Mouse (Mus musculus) heart, embryonic 16.5 days (tissue): ENCODE measurements around the gene Prmt8. TPM values are rescaled to one million over a fixed set of nuclear protein-coding genes. Genes with fewer than 3 reads are reported as not detected.

ENCODE experiments used
- ATAC-seq: fragments of 200-750 bp; cut with Nextera tagmentation; replicated peaks from 2 replicates; pipeline ENCODE4 v1.8.0; 2017; ENCODE audit warnings: moderate number of reproducible peaks; ENCODE audit not compliant: insufficient read depth, low FRiP score; ENCODE audit errors: extremely low read depth
- H3K27ac ChIP-seq: fragments of 300-500 bp; sonication (generic); 2 replicates; pipeline ENCODE4 v1.5.1; 2014; ENCODE audit warnings: mild to moderate bottlenecking, low read length, control low read depth, moderate library complexity
- H3K27me3 ChIP-seq: fragments of 300-500 bp; sonication (generic); 2 replicates; pipeline ENCODE4 v1.6.1; 2014; ENCODE audit warnings: low read length, mixed read lengths; ENCODE audit not compliant: control insufficient read depth, insufficient read depth
- H3K36me3 ChIP-seq: fragments of 300-500 bp; sonication (generic); 2 replicates; pipeline ENCODE4 v1.6.1; 2014; ENCODE audit not compliant: control insufficient read depth, insufficient read depth
- H3K4me1 ChIP-seq: fragments of 300-500 bp; sonication (generic); 2 replicates; pipeline ENCODE4 v1.6.1; 2014; ENCODE audit warnings: low read length, mixed read lengths; ENCODE audit not compliant: control insufficient read depth, insufficient read depth
- H3K4me2 ChIP-seq: fragments of 300-500 bp; sonication (generic); 2 replicates; pipeline ENCODE4 v1.6.1; 2014; ENCODE audit warnings: low read depth, mild to moderate bottlenecking, control low read depth, low read length
- H3K4me3 ChIP-seq: fragments of 300-500 bp; sonication (generic); 2 replicates; pipeline ENCODE4 v1.5.1; 2014; ENCODE audit warnings: mild to moderate bottlenecking, control low read depth, low read length
- H3K9ac ChIP-seq: fragments of 300-500 bp; sonication (generic); 2 replicates; pipeline ENCODE4 v1.6.1; 2014; ENCODE audit warnings: low read length, control low read depth
- H3K9me3 ChIP-seq: fragments of 300-500 bp; sonication (generic); replicated peaks from 2 replicates; pipeline ENCODE4 v1.6.1; 2016; ENCODE audit warnings: low read length; ENCODE audit not compliant: control insufficient read depth
- WGBS: fragments of 180-500 bp; shearing (Covaris S2); extraction: QIAGEN DNeasy Blood & Tissue Kit; methylation state at CpG from one replicate; pipeline ENCODE4 v1.1.7; 2014; 5-methylcytosine and 5-hydroxymethylcytosine counted together
- polyA plus RNA-seq: library from polyadenylated mRNA; unstranded; fragments of >200 nt; fragmentation: Nextera tagmentation; extraction: Ambion mirVana; gene quantifications from 2 replicates; pipeline ENCODE4 v1.2.1, GENCODE M21; 2015

The Prmt8 gene
- polyA plus RNA-seq: 0.07 TPM in 1 of 2 replicates, not detected in the other

DNA sequence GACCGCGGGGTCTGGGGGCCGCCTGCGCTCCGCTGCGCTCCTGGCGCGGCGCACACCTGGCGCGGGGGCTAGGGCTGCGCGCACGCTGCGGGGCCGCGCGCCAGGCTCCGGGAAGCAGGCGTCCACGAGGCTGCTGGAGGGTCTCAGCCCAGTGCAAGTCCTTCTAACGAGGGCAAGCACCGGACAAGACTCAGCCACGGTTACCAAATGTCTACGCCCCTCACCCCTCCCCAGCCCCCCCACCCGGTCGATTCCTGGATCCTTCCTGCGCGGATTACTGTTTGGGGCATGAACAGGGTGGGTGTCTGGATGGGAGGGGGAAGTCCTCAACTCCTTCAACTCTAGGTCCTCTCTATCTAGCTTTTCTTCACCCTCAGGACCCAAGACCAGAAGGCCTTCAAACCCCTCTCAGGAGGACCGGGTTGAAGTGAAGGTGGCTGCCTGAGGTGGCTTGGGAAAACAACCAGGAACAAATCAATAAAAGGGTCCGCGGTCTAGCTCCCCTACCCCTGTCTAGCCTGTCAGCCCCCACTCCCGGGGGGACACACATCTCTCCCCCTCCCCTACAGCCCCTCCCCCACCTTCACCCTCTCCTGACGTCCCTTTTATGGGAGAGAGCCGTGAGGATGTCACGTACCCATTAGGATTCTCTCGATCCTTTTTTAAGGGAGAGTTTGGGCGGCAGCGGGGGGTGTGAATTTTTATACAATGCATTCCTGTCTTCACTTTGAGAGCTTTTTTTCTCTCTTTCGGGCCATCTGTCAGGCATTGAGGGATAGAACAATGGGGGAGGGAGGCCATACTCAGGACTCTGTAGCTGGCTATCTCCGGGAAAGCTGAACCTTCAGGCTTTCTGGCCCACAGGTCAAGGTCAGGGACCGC is at the start of gene Prmt8:
Prmt8 (minus strand) TSS at position 198 of the 882 bp plus-strand sequence.
- Histone ChIP-seq H3K4me1 (peaks cover 17% of the 10 kb centered on the region), H3K27me3 (peaks cover 58% of the 10 kb centered on the region), H3K9ac (no peak within 1 kb of the TSS), H3K27ac (no peak within 1 kb of the TSS), H3K4me3 (peak within 1 kb of the TSS; percentile 50), H3K4me2 (peak within 1 kb of the TSS; percentile 86), H3K36me3 (no peaks in the 10 kb centered on the region), H3K9me3 (no peaks in the 10 kb centered on the region)
- 1% methylated on average over 40 of the region's 42 CpGs for WGBS
- ATAC-seq: no peak

- no peaks in the 10 kb centered on the region for H3K9me3 ChIP-seq
- H3K36me3 ChIP-seq: no peaks in the 10 kb centered on the region
- no peaks in the 10 kb centered on the region for H3K4me1 ChIP-seq
- H3K4me3 ChIP-seq: no peak overlapping the region
- H3K4me2 ChIP-seq: no peak overlapping the region
- no peak for ATAC-seq
- 65% methylated on average over 9 of the region's 9 CpGs for WGBS
- H3K27ac ChIP-seq: no peak overlapping the region
- no peak overlapping the region for H3K9ac ChIP-seq
- H3K27me3 ChIP-seq: no peaks in the 10 kb centered on the region
Observed at GRCm38 (mm10) chr6:127803046-127803729, 33.9 kb upstream of the Prmt8 start.

DNA sequence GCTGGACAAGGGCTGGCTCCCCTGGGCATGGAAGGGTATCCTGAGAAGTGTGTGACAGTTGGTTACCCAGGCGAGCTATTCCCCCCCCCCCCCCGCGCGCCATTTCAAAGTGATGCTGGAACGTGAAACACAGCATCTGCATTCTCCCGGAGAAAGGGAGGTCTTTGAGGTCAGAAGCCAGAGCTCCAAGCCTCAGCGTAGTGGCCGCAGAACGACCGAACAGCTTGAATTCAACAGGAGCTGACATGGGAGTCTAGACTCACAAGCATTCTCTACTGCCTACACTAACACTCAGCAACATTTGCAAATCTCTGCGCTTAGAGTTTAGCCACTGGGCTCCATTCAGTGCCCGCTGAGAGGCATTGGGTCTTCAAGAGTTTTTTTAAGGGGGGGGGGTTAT is 32.9 kb upstream of the Prmt8 start:
- no peaks in the 10 kb centered on the region for H3K4me1 ChIP-seq
- H3K36me3 ChIP-seq: no peaks in the 10 kb centered on the region
- H3K27me3 ChIP-seq: 0 out of 2 replicates have a peak, but pooled peaks cover 2% of the 10 kb centered on the region
- no peak overlapping the region for H3K4me3 ChIP-seq
- no peak overlapping the region for H3K4me2 ChIP-seq
- no peak overlapping the region for H3K27ac ChIP-seq
- ATAC-seq: no peak
- H3K9ac ChIP-seq: no peak overlapping the region
- H3K9me3 ChIP-seq: no peaks in the 10 kb centered on the region
- WGBS: 76% methylated on average over 12 of the region's 12 CpGs

DNA sequence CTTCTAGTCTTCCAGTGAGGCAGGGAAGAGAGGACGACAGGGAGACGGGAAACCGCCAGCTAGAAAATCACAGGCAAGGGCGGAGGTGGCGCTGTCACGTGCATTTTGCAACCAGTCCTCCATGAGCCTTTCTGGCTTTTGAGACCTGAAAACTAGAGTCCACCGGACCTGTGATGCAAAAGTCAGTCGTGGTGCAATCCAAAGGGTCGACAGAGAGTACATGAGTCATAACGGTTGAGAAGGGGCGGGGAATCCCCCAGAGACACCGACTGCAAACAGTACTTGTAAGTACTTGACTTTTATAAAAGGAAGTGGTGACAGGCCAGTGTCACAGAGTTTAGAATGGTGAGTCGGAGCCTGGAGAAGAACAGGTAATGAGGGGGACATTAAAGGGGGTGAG is 20.8 kb upstream of the Prmt8 start:
- no peaks in the 10 kb centered on the region for H3K9me3 ChIP-seq
- 0 out of 2 replicates have a peak, but pooled peaks cover 2% of the 10 kb centered on the region for H3K4me1 ChIP-seq
- H3K27ac ChIP-seq: no peak overlapping the region
- 0 out of 2 replicates have a peak, but pooled peaks cover 2% of the 10 kb centered on the region for H3K27me3 ChIP-seq
- no peak overlapping the region for H3K9ac ChIP-seq
- H3K36me3 ChIP-seq: no peaks in the 10 kb centered on the region
- ATAC-seq: no peak
- no peak overlapping the region for H3K4me3 ChIP-seq
- H3K4me2 ChIP-seq: no peak overlapping the region
- WGBS: 37% methylated on average over 13 of the region's 13 CpGs

GRCm38 (mm10) chr6:127770806-127771205 is 1.5 kb upstream of the Prmt8 start:
- Histone ChIP-seq H3K36me3 (no peaks in the 10 kb centered on the region), H3K4me3 (no peak overlapping the region), H3K9ac (no peak overlapping the region), H3K9me3 (no peaks in the 10 kb centered on the region), H3K27ac (no peak overlapping the region), H3K4me2 (no peak overlapping the region), H3K27me3 (peaks cover 55% of the 10 kb centered on the region), H3K4me1 (peaks cover 16% of the 10 kb centered on the region)
- ATAC-seq: no peak
- WGBS: 38% methylated on average over 4 of the region's 4 CpGs

- Histone ChIP-seq H3K9me3 (no peaks in the 10 kb centered on the region), H3K4me1 (peaks cover 17% of the 10 kb centered on the region), H3K9ac (no peak overlapping the region), H3K27me3 (peaks cover 58% of the 10 kb centered on the region), H3K27ac (no peak overlapping the region), H3K36me3 (no peaks in the 10 kb centered on the region), H3K4me3 (peak overlapping the region; percentile 50), H3K4me2 (peak overlapping the region; percentile 86)
- under 1% methylated on average over 55 of the region's 64 CpGs for WGBS
- no peak for ATAC-seq
Observed at GRCm38 (mm10) chr6:127768621-127769274, 524 bp downstream of the Prmt8 start.

- peak; percentile 62 for ATAC-seq
- Histone ChIP-seq H3K4me2 (peak overlapping the region; percentile 86), H3K27ac (no peak overlapping the region), H3K4me3 (peak overlapping the region; percentile 50), H3K9me3 (no peaks in the 10 kb centered on the region), H3K27me3 (peaks cover 58% of the 10 kb centered on the region), H3K4me1 (peaks cover 17% of the 10 kb centered on the region), H3K9ac (no peak overlapping the region), H3K36me3 (no peaks in the 10 kb centered on the region)
- under 1% methylated on average over 49 of the region's 49 CpGs for WGBS
Observed at GRCm38 (mm10) chr6:127767706-127768493, 1.4 kb downstream of the Prmt8 start.

GRCm38 (mm10) chr6:127767201-127767705 is 2.0 kb downstream of the Prmt8 start:
- H3K36me3 ChIP-seq: no peaks in the 10 kb centered on the region
- H3K27ac ChIP-seq: peak overlapping the region; percentile 28
- peak overlapping the region; percentile 38; the same call in 1 of the 2 replicates for H3K9ac ChIP-seq
- ATAC-seq: no peak; the same call in 1 of the 2 replicates
- H3K4me2 ChIP-seq: peak overlapping the region; percentile 86
- H3K4me1 ChIP-seq: peaks cover 17% of the 10 kb centered on the region
- WGBS: 1% methylated on average over 18 of the region's 18 CpGs
- peaks cover 54% of the 10 kb centered on the region for H3K27me3 ChIP-seq
- H3K9me3 ChIP-seq: no peaks in the 10 kb centered on the region
- peak overlapping the region; percentile 50 for H3K4me3 ChIP-seq
